Mouse (Mus musculus) spleen, adult 12 weeks (tissue): ENCODE data around the gene 1700007K13Rik.

Experiments
- DNase-seq: peaks from one replicate; pipeline ENCODE4 v3.0.0; 2022; ENCODE audit warnings: low spot score

The 1700007K13Rik gene

DNA sequence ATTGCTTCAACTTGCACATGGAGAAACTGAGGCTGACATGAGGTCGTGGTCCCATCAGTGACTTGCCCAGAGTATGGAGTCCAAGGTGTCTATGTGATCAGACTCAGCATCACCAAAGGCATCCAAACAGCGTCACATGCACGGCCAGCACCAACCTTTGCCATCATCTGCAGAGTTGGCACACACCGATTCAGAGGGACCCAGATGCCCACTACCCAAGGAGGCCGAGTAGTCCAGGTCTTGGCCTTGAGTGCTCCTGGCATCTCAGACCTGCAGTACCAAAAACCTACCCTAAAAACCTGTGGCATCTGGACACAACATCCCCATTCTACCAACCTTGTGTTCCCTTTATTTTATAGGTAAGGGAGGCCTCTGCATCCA is 51.4 kb downstream of the 1700007K13Rik start:
- DNase-seq, result no peak

DNA sequence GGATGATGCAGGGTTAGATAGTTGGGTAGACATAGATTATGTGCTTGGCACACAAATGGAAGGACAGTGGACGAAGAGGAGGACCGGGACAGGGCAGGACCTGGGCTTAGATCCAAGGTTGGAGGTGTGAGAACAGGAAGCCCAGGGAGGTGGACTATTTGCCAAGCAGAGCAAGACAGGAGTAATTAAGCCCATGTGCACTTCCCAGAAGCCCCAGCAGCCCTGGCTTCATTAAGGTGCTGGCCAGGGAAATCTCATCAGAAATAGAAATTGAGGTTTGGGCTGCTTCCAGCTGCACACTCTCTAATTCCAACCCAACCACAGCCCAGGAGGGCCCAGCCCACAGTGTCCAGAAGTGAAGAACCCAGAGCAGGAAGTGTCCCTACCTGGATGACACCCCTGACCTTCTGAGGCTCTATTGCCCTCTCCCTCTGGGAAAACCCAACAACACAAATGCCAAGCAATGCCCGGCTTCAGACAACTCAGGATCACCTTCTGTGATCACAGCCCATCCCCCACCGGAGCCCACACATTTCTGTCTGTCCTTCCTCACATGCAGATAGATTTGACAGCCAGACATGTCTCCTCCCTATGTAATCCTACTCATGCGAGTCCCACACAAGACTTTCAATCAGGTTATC is 51.9 kb downstream of the 1700007K13Rik start:
- no peak for DNase-seq

DNA sequence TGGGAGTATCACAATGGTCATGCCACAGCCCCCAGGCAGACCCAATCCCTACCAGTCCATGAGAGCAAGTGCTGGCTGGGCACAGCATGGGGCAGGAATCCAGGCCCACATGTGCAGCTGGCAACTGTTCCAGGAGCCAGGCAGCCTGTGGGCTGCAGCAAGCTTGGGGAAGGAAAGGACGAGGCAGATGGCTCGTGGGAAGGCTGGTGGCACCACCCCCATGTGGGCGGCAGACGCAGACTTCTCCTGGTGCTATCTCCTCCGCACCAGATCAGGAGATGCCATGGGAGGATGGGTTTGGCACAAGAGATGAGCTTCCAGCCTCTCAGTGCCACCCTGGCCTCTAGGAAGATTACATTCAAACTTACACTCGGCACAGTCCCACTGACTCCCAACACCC is 53.2 kb downstream of the 1700007K13Rik start:
- DNase-seq, result no peak
